Mouse (Mus musculus): ENCODE results near the gene Gdf10. TPM values are rescaled to one million over a fixed set of nuclear protein-coding genes. Genes with fewer than 3 reads are reported as not detected.

Gene Gdf10
- polyA plus RNA-seq, 1 experiment from 2014 or later, result 14.6 TPM

- Histone ChIP-seq H3K4me2 (replicated peaks) (no peak overlapping the region), H3K9me3 (no peaks in the 10 kb centered on the region), H3K4me1 (no peaks in the 10 kb centered on the region), H3K27ac (no peak overlapping the region), H3K4me3 (no peak overlapping the region), H3K9ac (no peak overlapping the region), H3K36me3 (no peaks in the 10 kb centered on the region), H3K27me3 (replicated peaks) (no peaks in the 10 kb centered on the region)
- no peak for ATAC-seq (ENCODE audit: low FRiP score, low read depth)
- WGBS, result 83% methylated on average over 6 of the region's 6 CpGs
Measured at GRCm38 (mm10) chr14:33946125-33946524, 22.7 kb downstream of the Gdf10 start.

GRCm38 (mm10) chr14:33952233-33952981, 29.0 kb downstream of the Gdf10 start:
- H3K4me2 ChIP-seq (replicated peaks), result no peak overlapping the region
- H3K4me3 ChIP-seq, result no peak overlapping the region
- no peaks in the 10 kb centered on the region for H3K36me3 ChIP-seq
- H3K9ac ChIP-seq, result no peak overlapping the region
- no peaks in the 10 kb centered on the region for H3K4me1 ChIP-seq
- WGBS, result 65% methylated on average over 6 of the region's 6 CpGs
- H3K9me3 ChIP-seq, result no peaks in the 10 kb centered on the region
- no peak overlapping the region for H3K27ac ChIP-seq
- H3K27me3 ChIP-seq (replicated peaks), result no peaks in the 10 kb centered on the region
- ATAC-seq (ENCODE audit: low FRiP score, low read depth), result no peak

GRCm38 (mm10) chr14:33953761-33954160, 30.4 kb downstream of the Gdf10 start, which contains the start of gene Rbp3:
Gene Rbp3 (plus strand): TSS chr14:33954003.
- 94% methylated on average over 5 of the region's 5 CpGs for WGBS

GRCm38 (mm10) chr14:33956055-33956454, 32.7 kb downstream of the Gdf10 start:
- Histone ChIP-seq H3K9ac (no peak overlapping the region), H3K4me2 (replicated peaks) (no peak overlapping the region), H3K27me3 (replicated peaks) (no peaks in the 10 kb centered on the region), H3K36me3 (no peaks in the 10 kb centered on the region), H3K9me3 (no peaks in the 10 kb centered on the region), H3K4me1 (no peaks in the 10 kb centered on the region), H3K4me3 (no peak overlapping the region), H3K27ac (no peak overlapping the region)
- no peak for ATAC-seq (ENCODE audit: low FRiP score, low read depth)
- WGBS, result 77% methylated on average over 13 of the region's 13 CpGs

More at GRCm38 (mm10) chr14:33953761-33954160, 30.4 kb downstream of the Gdf10 start, which contains the start of gene Rbp3:
- H3K27me3 ChIP-seq (replicated peaks), result no peaks in the 10 kb centered on the region
- H3K9me3 ChIP-seq, result no peaks in the 10 kb centered on the region
- H3K36me3 ChIP-seq, result no peaks in the 10 kb centered on the region
- H3K9ac ChIP-seq, result no peak within 1 kb of the TSS
- H3K27ac ChIP-seq, result no peak within 1 kb of the TSS
- no peak for ATAC-seq (ENCODE audit: low FRiP score, low read depth)
- H3K4me2 ChIP-seq (replicated peaks), result no peak within 1 kb of the TSS
- H3K4me3 ChIP-seq, result no peak within 1 kb of the TSS
- no peaks in the 10 kb centered on the region for H3K4me1 ChIP-seq

GRCm38 (mm10) chr14:33958186-33958585, 34.8 kb downstream of the Gdf10 start:
- no peaks in the 10 kb centered on the region for H3K36me3 ChIP-seq
- no peak overlapping the region for H3K4me2 ChIP-seq (replicated peaks)
- H3K4me3 ChIP-seq, result no peak overlapping the region
- H3K9me3 ChIP-seq, result no peaks in the 10 kb centered on the region
- ATAC-seq (ENCODE audit: low FRiP score, low read depth), result no peak
- no peaks in the 10 kb centered on the region for H3K27me3 ChIP-seq (replicated peaks)
- H3K27ac ChIP-seq, result no peak overlapping the region
- H3K9ac ChIP-seq, result no peak overlapping the region
- 91% methylated on average over 4 of the region's 4 CpGs for WGBS
- no peaks in the 10 kb centered on the region for H3K4me1 ChIP-seq

GRCm38 (mm10) chr14:33958841-33959240, 35.5 kb downstream of the Gdf10 start:
- Histone ChIP-seq H3K4me3 (no peak overlapping the region), H3K4me1 (no peaks in the 10 kb centered on the region), H3K9me3 (no peaks in the 10 kb centered on the region), H3K9ac (no peak overlapping the region), H3K36me3 (no peaks in the 10 kb centered on the region), H3K27ac (no peak overlapping the region), H3K27me3 (replicated peaks) (no peaks in the 10 kb centered on the region), H3K4me2 (replicated peaks) (no peak overlapping the region)
- WGBS, result 79% methylated on average over 3 of the region's 3 CpGs
- ATAC-seq (ENCODE audit: low FRiP score, low read depth), result no peak

- WGBS, result 18% methylated on average over 9 of the region's 9 CpGs
- Histone ChIP-seq H3K4me3 (no peak overlapping the region), H3K27me3 (replicated peaks) (no peaks in the 10 kb centered on the region), H3K4me1 (no peaks in the 10 kb centered on the region), H3K27ac (no peak overlapping the region), H3K9ac (no peak overlapping the region), H3K36me3 (no peaks in the 10 kb centered on the region), H3K9me3 (no peaks in the 10 kb centered on the region), H3K4me2 (replicated peaks) (no peak overlapping the region)
- no peak for ATAC-seq (ENCODE audit: low FRiP score, low read depth)
Measured at GRCm38 (mm10) chr14:33959341-33959740, 36.0 kb downstream of the Gdf10 start.

- 70% methylated on average over 7 of the region's 7 CpGs for WGBS
- Histone ChIP-seq H3K4me3 (no peak overlapping the region), H3K36me3 (no peaks in the 10 kb centered on the region), H3K27ac (no peak overlapping the region), H3K4me1 (no peaks in the 10 kb centered on the region), H3K9ac (no peak overlapping the region), H3K4me2 (replicated peaks) (no peak overlapping the region), H3K9me3 (no peaks in the 10 kb centered on the region), H3K27me3 (replicated peaks) (no peaks in the 10 kb centered on the region)
- no peak for ATAC-seq (ENCODE audit: low FRiP score, low read depth)
Measured at GRCm38 (mm10) chr14:33965675-33966074, 42.3 kb downstream of the Gdf10 start.

- 52% methylated on average over 7 of the region's 7 CpGs for WGBS
- Histone ChIP-seq H3K27ac (no peak overlapping the region), H3K9me3 (no peaks in the 10 kb centered on the region), H3K27me3 (replicated peaks) (no peaks in the 10 kb centered on the region), H3K4me3 (no peak overlapping the region), H3K4me1 (no peaks in the 10 kb centered on the region), H3K9ac (no peak overlapping the region), H3K36me3 (no peaks in the 10 kb centered on the region), H3K4me2 (replicated peaks) (no peak overlapping the region)
- ATAC-seq (ENCODE audit: low FRiP score, low read depth), result no peak
Measured at GRCm38 (mm10) chr14:33972679-33973078, 49.3 kb downstream of the Gdf10 start.

- Histone ChIP-seq H3K9ac (no peak overlapping the region), H3K4me1 (peaks cover 7% of the 10 kb centered on the region), H3K27ac (no peak overlapping the region), H3K27me3 (replicated peaks) (peaks cover 4% of the 10 kb centered on the region; the same call in 1 of the 2 replicates), H3K36me3 (no peaks in the 10 kb centered on the region), H3K4me2 (replicated peaks) (no peak overlapping the region), H3K4me3 (no peak overlapping the region), H3K9me3 (no peaks in the 10 kb centered on the region)
- WGBS, result 51% methylated on average over 5 of the region's 5 CpGs
- no peak for ATAC-seq (ENCODE audit: low FRiP score, low read depth)
Measured at GRCm38 (mm10) chr14:33974752-33975151, 51.4 kb downstream of the Gdf10 start.

GRCm38 (mm10) chr14:33977748-33978147, 54.4 kb downstream of the Gdf10 start:
- no peaks in the 10 kb centered on the region for H3K9me3 ChIP-seq
- no peak overlapping the region for H3K4me3 ChIP-seq
- H3K4me1 ChIP-seq, result peaks cover 7% of the 10 kb centered on the region
- peaks cover 4% of the 10 kb centered on the region; the same call in 1 of the 2 replicates for H3K27me3 ChIP-seq (replicated peaks)
- H3K36me3 ChIP-seq, result no peaks in the 10 kb centered on the region
- ATAC-seq (ENCODE audit: low FRiP score, low read depth), result no peak
- WGBS, result 45% methylated on average over 7 of the region's 7 CpGs
- H3K27ac ChIP-seq, result no peak overlapping the region
- H3K9ac ChIP-seq, result no peak overlapping the region
- H3K4me2 ChIP-seq (replicated peaks), result no peak overlapping the region

- Histone ChIP-seq H3K4me2 (replicated peaks) (peak within 1 kb of the TSS; percentile 79), H3K27me3 (replicated peaks) (peaks cover 4% of the 10 kb centered on the region; the same call in 1 of the 2 replicates), H3K27ac (no peak within 1 kb of the TSS), H3K9me3 (no peaks in the 10 kb centered on the region), H3K4me1 (peaks cover 7% of the 10 kb centered on the region), H3K9ac (no peak within 1 kb of the TSS), H3K4me3 (peak within 1 kb of the TSS; percentile 36), H3K36me3 (no peaks in the 10 kb centered on the region)
- ATAC-seq (ENCODE audit: low FRiP score, low read depth), result peak; percentile 65; the same call in 1 of the 2 replicates
- 2% methylated on average over 25 of the region's 25 CpGs for WGBS
Measured at GRCm38 (mm10) chr14:33978604-33979059, 55.2 kb downstream of the Gdf10 start, which contains the start of gene Zfp488. Gene Zfp488 (minus strand): TSS chr14:33978764.

Data from neural tube, embryonic 12.5 days (tissue).